Mouse (Mus musculus): Measurements from ENCODE around the gene Hist1h3e. TPM values are rescaled to one million over a fixed set of nuclear protein-coding genes. Genes with fewer than 3 reads are reported as not detected.

The Hist1h3e gene
- polyA plus RNA-seq, 1 experiment = 3.8 TPM

DNA sequence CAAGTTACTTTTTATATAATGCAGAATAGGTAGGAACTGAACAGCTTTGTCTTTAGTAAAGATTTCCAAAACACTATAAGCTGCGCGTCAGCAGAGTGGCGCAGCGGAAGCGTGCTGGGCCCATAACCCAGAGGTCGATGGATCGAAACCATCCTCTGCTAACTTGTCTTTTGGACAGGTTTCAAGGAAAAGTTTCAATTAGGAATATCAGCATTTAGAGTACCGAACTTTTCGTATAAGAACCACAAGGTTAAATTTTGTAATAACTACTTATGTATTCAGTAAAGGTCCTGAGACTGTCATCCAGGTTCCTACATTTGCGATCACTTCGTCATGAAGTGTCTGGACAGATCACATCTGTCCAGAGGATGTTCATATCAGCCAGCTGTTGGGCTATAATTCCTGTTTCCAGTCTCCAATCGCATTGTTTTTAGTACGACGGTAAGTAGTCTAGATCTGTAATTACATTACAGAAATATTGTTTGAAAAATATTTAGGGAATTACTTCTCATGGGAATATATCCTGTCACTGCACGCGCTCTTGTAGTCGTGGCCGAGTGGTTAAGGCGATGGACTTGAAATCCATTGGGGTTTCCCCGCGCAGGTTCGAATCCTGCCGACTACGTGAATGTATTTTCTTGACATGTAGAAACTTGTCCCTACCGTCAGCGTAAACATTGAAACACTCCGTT lies 44.4 kb downstream of the Hist1h3e start:
- peak; percentile 95 for DNase-seq
- under 1% methylated on average over 27 of the region's 27 CpGs for WGBS
- peak overlapping the region; percentile 80 for H3K4me3 ChIP-seq (ENCODE audit: insufficient read depth, low read depth, low read length)
- TF ChIP-seq POLR2A (IDR thresholded peaks at IDR 0.05; ENCODE audit: low read depth, low read length) (no peak), CTCF (conservative IDR thresholded peaks at IDR 0.05; ENCODE audit: insufficient read depth, insufficient read length, low read depth, low read length) (no peak)
- H3K27me3 ChIP-seq (replicated peaks; ENCODE audit: control insufficient read depth, insufficient read depth, low read length) = no peaks in the 10 kb centered on the region
- H3K27ac ChIP-seq (ENCODE audit: insufficient read depth, low read depth, low read length) = no peak overlapping the region
- no peaks in the 10 kb centered on the region for H3K36me3 ChIP-seq (ENCODE audit: control insufficient read depth, insufficient read depth, low read length)
- H3K4me1 ChIP-seq (ENCODE audit: control insufficient read depth, insufficient read depth, low read length) = no peaks in the 10 kb centered on the region

DNA sequence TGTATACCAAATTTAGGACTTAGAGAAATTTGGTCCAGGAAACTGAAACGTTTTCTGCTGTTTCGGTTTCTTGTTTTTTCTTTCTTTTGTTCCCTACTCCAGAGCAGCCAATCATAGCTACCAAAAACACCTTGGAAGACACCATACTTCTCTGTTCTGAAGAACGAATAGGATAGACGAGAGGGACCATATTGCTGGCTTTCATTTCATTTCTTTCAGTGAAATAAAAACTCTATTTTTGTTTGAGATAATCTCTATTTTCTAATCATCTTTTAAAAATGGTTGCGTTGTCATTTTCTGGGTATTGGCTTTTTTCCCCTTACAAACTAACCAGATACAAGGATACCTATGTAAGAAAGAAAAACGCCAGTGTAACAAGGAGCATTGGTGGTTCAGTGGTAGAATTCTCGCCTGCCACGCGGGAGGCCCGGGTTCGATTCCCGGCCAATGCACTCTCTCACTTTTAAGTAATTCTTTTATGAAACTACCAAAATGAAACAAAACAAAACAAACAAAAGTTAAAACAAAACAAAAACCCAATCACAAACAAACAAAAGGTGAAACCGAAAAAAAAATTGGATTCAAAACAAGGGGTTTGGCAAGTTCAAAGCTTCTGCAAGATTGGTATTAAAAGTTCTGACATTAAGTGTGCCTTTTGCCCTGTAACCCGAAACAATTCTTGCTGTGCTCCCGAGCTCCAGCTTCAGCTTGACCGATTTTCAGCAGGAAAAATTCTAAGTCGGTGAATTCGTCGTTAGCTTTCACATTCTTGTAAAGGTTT lies 45.2 kb downstream of the Hist1h3e start:
- Histone ChIP-seq H3K27ac (ENCODE audit: insufficient read depth, low read depth, low read length) (peak overlapping the region; percentile 81; the same call in 1 of the 2 replicates), H3K36me3 (ENCODE audit: control insufficient read depth, insufficient read depth, low read length) (no peaks in the 10 kb centered on the region), H3K4me3 (ENCODE audit: insufficient read depth, low read depth, low read length) (peak overlapping the region; percentile 80), H3K4me1 (ENCODE audit: control insufficient read depth, insufficient read depth, low read length) (no peaks in the 10 kb centered on the region), H3K27me3 (replicated peaks; ENCODE audit: control insufficient read depth, insufficient read depth, low read length) (no peaks in the 10 kb centered on the region)
- peak; percentile 89 for DNase-seq
- 1% methylated on average over 19 of the region's 19 CpGs for WGBS
- no peak for TF ChIP-seq CTCF (conservative IDR thresholded peaks at IDR 0.05; ENCODE audit: insufficient read depth, insufficient read length, low read depth, low read length)
- no peak for TF ChIP-seq POLR2A (IDR thresholded peaks at IDR 0.05; ENCODE audit: low read depth, low read length)

DNA sequence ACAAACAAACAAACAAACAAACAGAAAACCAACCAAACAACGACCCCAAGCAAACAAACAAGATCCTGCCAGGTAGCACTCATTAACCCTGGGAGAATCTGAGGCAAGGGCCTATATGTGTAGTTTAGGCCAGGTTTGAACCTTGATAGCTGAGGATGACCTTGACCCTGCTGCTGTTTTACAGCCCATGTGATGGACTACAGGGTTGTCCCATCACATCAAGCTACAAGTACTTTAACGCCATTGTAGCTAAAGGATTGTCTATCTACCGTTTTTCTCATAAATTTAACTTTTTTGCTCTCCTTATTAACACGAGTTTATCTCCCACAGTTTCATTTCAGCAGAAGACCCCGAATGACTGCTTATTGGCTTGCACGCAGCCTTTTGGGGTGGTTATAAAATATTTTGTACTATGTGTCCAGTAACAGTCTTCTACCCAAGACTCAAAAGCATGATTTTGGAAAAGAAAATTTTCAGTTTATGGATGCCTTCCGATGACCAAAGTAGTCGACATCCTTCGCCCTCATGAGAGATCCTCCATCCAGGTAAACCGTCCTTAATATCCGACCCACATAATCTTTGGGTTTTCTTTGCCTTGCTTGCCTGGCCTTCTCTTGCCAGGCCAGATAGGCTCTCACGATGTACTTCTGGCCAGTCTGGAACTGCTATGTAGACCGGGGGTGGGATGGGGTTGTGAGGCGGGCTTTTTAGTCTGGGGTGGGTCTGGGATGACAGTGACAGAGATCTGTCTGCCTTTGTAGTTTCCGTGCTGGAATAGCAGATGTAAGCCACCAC lies 46.1 kb downstream of the Hist1h3e start:
- H3K4me1 ChIP-seq (ENCODE audit: control insufficient read depth, insufficient read depth, low read length) = no peaks in the 10 kb centered on the region
- H3K27ac ChIP-seq (ENCODE audit: insufficient read depth, low read depth, low read length) = no peak overlapping the region
- H3K27me3 ChIP-seq (replicated peaks; ENCODE audit: control insufficient read depth, insufficient read depth, low read length) = no peaks in the 10 kb centered on the region
- H3K36me3 ChIP-seq (ENCODE audit: control insufficient read depth, insufficient read depth, low read length) = no peaks in the 10 kb centered on the region
- TF ChIP-seq CTCF (conservative IDR thresholded peaks at IDR 0.05; ENCODE audit: insufficient read depth, insufficient read length, low read depth, low read length) (no peak), POLR2A (IDR thresholded peaks at IDR 0.05; ENCODE audit: low read depth, low read length) (no peak)
- 66% methylated on average over 15 of the region's 15 CpGs for WGBS
- H3K4me3 ChIP-seq (ENCODE audit: insufficient read depth, low read depth, low read length) = no peak overlapping the region
- no peak for DNase-seq

DNA sequence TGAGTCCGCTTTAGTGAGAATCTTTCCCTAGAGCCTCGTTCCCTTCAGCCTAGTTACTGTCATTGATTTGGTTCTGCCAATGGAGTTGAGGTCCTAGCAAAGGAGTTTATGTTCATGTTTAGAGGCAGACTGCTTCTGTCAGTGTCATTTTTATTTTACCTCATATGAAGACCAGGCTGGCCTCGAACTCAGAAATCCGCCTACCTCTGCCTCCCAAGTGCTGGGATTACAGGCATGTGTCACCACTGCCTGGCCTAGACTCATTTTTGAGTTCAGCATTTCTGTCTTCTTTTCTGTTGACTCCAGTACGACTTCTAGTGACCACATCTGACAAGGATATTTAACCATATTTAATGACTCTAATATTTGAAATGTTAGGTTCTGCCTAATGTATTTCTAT lies 46.9 kb downstream of the Hist1h3e start:
- DNase-seq = no peak
- TF ChIP-seq POLR2A (IDR thresholded peaks at IDR 0.05; ENCODE audit: low read depth, low read length) (no peak), CTCF (conservative IDR thresholded peaks at IDR 0.05; ENCODE audit: insufficient read depth, insufficient read length, low read depth, low read length) (no peak)
- WGBS = 87% methylated on average over 5 of the region's 5 CpGs

DNA sequence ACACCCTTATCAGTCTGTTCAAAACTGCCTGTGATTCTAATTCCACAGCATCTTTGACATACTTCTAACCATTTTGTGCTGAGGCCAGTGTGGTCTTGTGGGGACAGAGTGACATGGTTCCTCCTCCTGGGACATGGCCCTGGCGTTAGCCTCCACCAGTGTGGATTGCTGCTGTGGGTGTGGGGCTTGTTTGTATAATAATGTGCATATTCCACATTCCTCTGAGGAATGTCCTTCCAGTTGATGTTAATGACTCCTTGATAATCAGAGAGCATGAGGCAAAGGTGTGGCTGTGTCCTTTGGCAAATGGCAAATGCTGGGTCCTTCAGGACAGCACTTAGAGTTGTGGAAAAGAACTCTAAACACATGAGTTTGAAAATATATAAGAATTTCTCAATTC lies 48.7 kb downstream of the Hist1h3e start:
- no peaks in the 10 kb centered on the region for H3K36me3 ChIP-seq (ENCODE audit: control insufficient read depth, insufficient read depth, low read length)
- no peaks in the 10 kb centered on the region for H3K4me1 ChIP-seq (ENCODE audit: control insufficient read depth, insufficient read depth, low read length)
- H3K4me3 ChIP-seq (ENCODE audit: insufficient read depth, low read depth, low read length) = no peak overlapping the region
- no peak overlapping the region for H3K27ac ChIP-seq (ENCODE audit: insufficient read depth, low read depth, low read length)
- TF ChIP-seq CTCF (conservative IDR thresholded peaks at IDR 0.05; ENCODE audit: insufficient read depth, insufficient read length, low read depth, low read length) (no peak), POLR2A (IDR thresholded peaks at IDR 0.05; ENCODE audit: low read depth, low read length) (no peak)
- WGBS = 79% methylated on average over 1 of the region's 1 CpGs
- no peak for DNase-seq
- no peaks in the 10 kb centered on the region for H3K27me3 ChIP-seq (replicated peaks; ENCODE audit: control insufficient read depth, insufficient read depth, low read length)

More for the DNA sequence above, 46.9 kb downstream of the Hist1h3e start:
- H3K4me3 ChIP-seq (ENCODE audit: insufficient read depth, low read depth, low read length) = no peak overlapping the region
- H3K27me3 ChIP-seq (replicated peaks; ENCODE audit: control insufficient read depth, insufficient read depth, low read length) = no peaks in the 10 kb centered on the region
- no peak overlapping the region for H3K27ac ChIP-seq (ENCODE audit: insufficient read depth, low read depth, low read length)
- H3K36me3 ChIP-seq (ENCODE audit: control insufficient read depth, insufficient read depth, low read length) = no peaks in the 10 kb centered on the region
- H3K4me1 ChIP-seq (ENCODE audit: control insufficient read depth, insufficient read depth, low read length) = no peaks in the 10 kb centered on the region

Other genes starting within 250 kb of the Hist1h3e start
- gene Zfp322a, start 193.2 kb downstream of the Hist1h3e start, polyA plus RNA-seq (2012; rRNA removed) = 1.1 and 1.9 TPM in 2 replicates
- gene Abt1, start 138.5 kb downstream of the Hist1h3e start, polyA plus RNA-seq (2012; rRNA removed) = 3.3 and 3.9 TPM in 2 replicates
- not detected in 2 replicates for gene Btn1a1, start 96.5 kb downstream of the Hist1h3e start, polyA plus RNA-seq (2012; rRNA removed)
- gene Btn2a2, start 73.5 kb downstream of the Hist1h3e start, polyA plus RNA-seq (2012; rRNA removed) = not detected in 2 replicates
- 44.7 and 57.5 TPM in 2 replicates for gene Hist1h4h, start 31.3 kb downstream of the Hist1h3e start, polyA plus RNA-seq (2012; rRNA removed)
- 4.3 and 8.0 TPM in 2 replicates for gene Hist1h2af, start 28.5 kb downstream of the Hist1h3e start, polyA plus RNA-seq (2012; rRNA removed)
- 0.25 and 0.58 TPM in 2 replicates for gene Hist1h3g, start 26.9 kb downstream of the Hist1h3e start, polyA plus RNA-seq (2012; rRNA removed)
- gene Hist1h2bh, start 19.0 kb downstream of the Hist1h3e start, polyA plus RNA-seq (2012; rRNA removed) = 0.27 and 0.36 TPM in 2 replicates
- gene Hist1h3f, start 18.3 kb downstream of the Hist1h3e start, polyA plus RNA-seq (2012; rRNA removed) = 0.74 and 0.87 TPM in 2 replicates
- gene Hist1h4f, start 10.7 kb downstream of the Hist1h3e start, polyA plus RNA-seq (2012; rRNA removed) = 1.4 and 2.5 TPM in 2 replicates
- gene Hist1h1d, start 9.1 kb downstream of the Hist1h3e start, polyA plus RNA-seq (2012; rRNA removed) = 0.05 and 0.09 TPM in 2 replicates
- gene Hist1h2ae, start 8.9 kb upstream of the Hist1h3e start, polyA plus RNA-seq (2012; rRNA removed) = 0.22 and 0.58 TPM in 2 replicates
- gene Hist1h2bg, start 9.0 kb upstream of the Hist1h3e start, polyA plus RNA-seq (2012; rRNA removed) = 3.1 and 4.6 TPM in 2 replicates
- 0.30 and 0.99 TPM in 2 replicates for gene Hist1h2bf, start 11.8 kb upstream of the Hist1h3e start, polyA plus RNA-seq (2012; rRNA removed)
- gene Hist1h2ad, start 12.0 kb upstream of the Hist1h3e start, polyA plus RNA-seq (2012; rRNA removed) = not detected in 2 replicates
- 0.68 and 0.88 TPM in 2 replicates for gene Hist1h3d, start 13.4 kb upstream of the Hist1h3e start, polyA plus RNA-seq (2012; rRNA removed)
- 3.7 and 5.4 TPM in 2 replicates for gene Hist1h4d, start 19.2 kb upstream of the Hist1h3e start, polyA plus RNA-seq (2012; rRNA removed)
- gene Hist1h2be, start 58.8 kb upstream of the Hist1h3e start, polyA plus RNA-seq (2012; rRNA removed) = 1.2 TPM in 2 replicates
- 1.2 and 1.4 TPM in 2 replicates for gene Hist1h1e, start 60.2 kb upstream of the Hist1h3e start, polyA plus RNA-seq (2012; rRNA removed)
- gene Hist1h2ac, start 121.6 kb upstream of the Hist1h3e start, polyA plus RNA-seq (2012; rRNA removed) = 0.43 and 0.44 TPM in 2 replicates
- 473 and 571 TPM in 2 replicates for gene Hist1h2bc, start 121.8 kb upstream of the Hist1h3e start, polyA plus RNA-seq (2012; rRNA removed)
- not detected in 2 replicates for gene Hist1h1t, start 133.4 kb upstream of the Hist1h3e start, polyA plus RNA-seq (2012; rRNA removed)
- 9.4 and 10.3 TPM in 2 replicates for gene Hist1h4c, start 136.1 kb upstream of the Hist1h3e start, polyA plus RNA-seq (2012; rRNA removed)
- gene Hfe, start 148.5 kb upstream of the Hist1h3e start, polyA plus RNA-seq (2012; rRNA removed) = 21.2 and 21.4 TPM in 2 replicates
- gene Hist1h1c, start 176.4 kb upstream of the Hist1h3e start, polyA plus RNA-seq (2012; rRNA removed) = 68.7 and 76.0 TPM in 2 replicates
- 0.39 and 1.1 TPM in 2 replicates for gene Hist1h3c, start 183.2 kb upstream of the Hist1h3e start, polyA plus RNA-seq (2012; rRNA removed)
- gene Hist1h2bb, start 184.4 kb upstream of the Hist1h3e start, polyA plus RNA-seq (2012; rRNA removed) = 2.0 and 2.8 TPM in 2 replicates
- gene Hist1h2ab, start 188.8 kb upstream of the Hist1h3e start, polyA plus RNA-seq (2012; rRNA removed) = 1.3 and 1.5 TPM in 2 replicates
- gene Hist1h3b, start 189.9 kb upstream of the Hist1h3e start, polyA plus RNA-seq (2012; rRNA removed) = 0.88 and 1.4 TPM in 2 replicates
- 3.1 and 5.3 TPM in 2 replicates for gene Hist1h4b, start 194.6 kb upstream of the Hist1h3e start, polyA plus RNA-seq (2012; rRNA removed)
- gene Hist1h4a, start 198.9 kb upstream of the Hist1h3e start, polyA plus RNA-seq (2012; rRNA removed) = 0.91 and 2.3 TPM in 2 replicates
- gene Hist1h3a, start 200.0 kb upstream of the Hist1h3e start, polyA plus RNA-seq (2012; rRNA removed) = 0.74 and 1.5 TPM in 2 replicates
- gene Hist1h1a, start 201.3 kb upstream of the Hist1h3e start, polyA plus RNA-seq (2012; rRNA removed) = 0.22 TPM in 1 of 2 replicates, not detected in the other
- 0.05 TPM in 1 of 2 replicates, not detected in the other for gene Trim38, start 207.5 kb upstream of the Hist1h3e start, polyA plus RNA-seq (2012; rRNA removed)
- gene Slc17a2, start 244.6 kb upstream of the Hist1h3e start, polyA plus RNA-seq (2012; rRNA removed) = 6.9 and 13.7 TPM in 2 replicates

Data from kidney, adult 2 months (tissue).